Mouse (Mus musculus) mature B cell (primary cell): ENCODE data around the gene Irak4.

ENCODE experiments used
- in situ Hi-C: fragments of 300-500 bp; cut with MboI; formaldehyde crosslinking; loops from 2 replicates; pipeline ENCODE4 v1.14.3; 2019

Irak4 gene

GRCm38 (mm10) chr15:94558895-94559656 lies 15.6 kb downstream of the Irak4 start:
- in situ Hi-C loops: no loop called here

- in situ Hi-C loops: no loop called here
Measured at GRCm38 (mm10) chr15:94564909-94565308, 21.5 kb downstream of the Irak4 start.

GRCm38 (mm10) chr15:94565854-94566253 lies 22.4 kb downstream of the Irak4 start:
- in situ Hi-C loops: no loop called here

- in situ Hi-C loops: no loop called here
Measured at GRCm38 (mm10) chr15:94568496-94569182, 25.2 kb downstream of the Irak4 start.

- in situ Hi-C loops: no loop called here
Measured at GRCm38 (mm10) chr15:94571501-94571900, 28.1 kb downstream of the Irak4 start.

DNA sequence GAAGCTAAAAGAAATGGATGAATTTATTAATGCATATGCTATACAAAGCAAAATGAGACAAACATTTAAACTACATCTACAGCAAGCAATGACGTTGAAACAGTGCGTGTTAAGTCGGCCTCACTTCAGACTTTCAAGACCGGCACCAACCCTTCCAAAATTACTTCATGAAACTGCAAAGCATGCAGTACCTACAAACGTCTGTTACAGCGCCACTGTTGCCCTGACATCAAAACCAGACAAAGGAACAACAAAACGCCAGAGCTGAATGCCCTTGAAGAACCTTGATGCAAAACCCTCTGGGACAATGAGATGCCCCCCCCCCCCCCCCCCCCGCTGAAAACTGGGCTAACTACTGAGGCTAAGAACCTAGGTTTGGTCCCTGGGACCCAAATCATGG lies 29.3 kb downstream of the Irak4 start:
- in situ Hi-C loops: no loop called here

GRCm38 (mm10) chr15:94574566-94575268 lies 31.3 kb downstream of the Irak4 start:
- in situ Hi-C loops: no loop called here

GRCm38 (mm10) chr15:94582000-94582593 lies 38.7 kb downstream of the Irak4 start:
- in situ Hi-C loops: no loop called here

DNA sequence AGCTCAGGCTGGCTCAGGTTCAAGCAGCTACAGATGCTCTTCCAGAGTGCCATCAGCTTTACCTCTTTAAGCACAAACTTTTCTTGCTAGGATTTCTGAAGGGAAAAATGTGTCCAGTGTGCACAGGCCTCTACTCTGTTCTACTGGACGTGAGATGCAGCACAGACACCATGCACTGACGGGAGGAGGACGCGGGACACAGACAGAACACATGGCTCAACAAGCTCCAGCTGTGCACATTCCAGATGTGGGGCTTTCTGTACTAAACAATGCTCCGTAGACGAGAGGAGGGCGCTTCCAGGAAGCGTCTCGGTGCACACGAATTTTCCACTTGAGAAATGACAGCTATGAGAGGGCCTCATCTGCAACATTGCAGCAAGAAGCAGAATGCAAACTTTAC lies 39.7 kb downstream of the Irak4 start:
- in situ Hi-C loops: no loop called here

- in situ Hi-C loops: loop anchor here (5.0 kb wide), 1 partner anchor 37 kb away; no protein-coding TSS in a partner anchor
Measured at GRCm38 (mm10) chr15:94584738-94585137, 41.3 kb downstream of the Irak4 start.

GRCm38 (mm10) chr15:94587826-94588715 lies 44.6 kb downstream of the Irak4 start:
- in situ Hi-C loops: loop anchor here (5.0 kb wide), 1 partner anchor 41 kb away; no protein-coding TSS in a partner anchor

- in situ Hi-C loops: loop anchor here (5.0 kb wide), 1 partner anchor 42 kb away; no protein-coding TSS in a partner anchor
Measured at GRCm38 (mm10) chr15:94589219-94590075, 46.0 kb downstream of the Irak4 start, which contains the start of gene Twf1. Gene Twf1 (minus strand): TSS chr15:94589889.

DNA sequence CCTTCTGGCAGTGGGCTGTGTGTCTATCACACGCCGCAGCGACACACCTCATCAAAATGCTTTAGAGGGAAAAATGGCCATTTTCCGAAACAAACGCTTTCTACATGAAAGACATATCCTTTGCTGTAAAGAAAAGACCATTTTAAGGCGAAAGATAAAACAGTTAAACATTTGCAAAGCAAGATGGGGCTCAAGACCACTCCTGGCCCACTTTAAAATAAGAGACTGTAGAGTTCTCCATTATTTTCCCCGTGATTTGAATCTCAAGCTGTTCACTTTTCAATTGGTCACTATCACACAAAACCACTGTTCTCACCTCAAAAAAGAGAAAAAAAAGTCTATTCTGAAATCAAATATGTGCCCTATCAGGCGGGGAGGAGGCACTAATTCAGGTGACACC lies 46.6 kb downstream of the Irak4 start:
- in situ Hi-C loops: no loop called here

- in situ Hi-C loops: no loop called here
Measured at GRCm38 (mm10) chr15:94591356-94591755, 47.9 kb downstream of the Irak4 start.

DNA sequence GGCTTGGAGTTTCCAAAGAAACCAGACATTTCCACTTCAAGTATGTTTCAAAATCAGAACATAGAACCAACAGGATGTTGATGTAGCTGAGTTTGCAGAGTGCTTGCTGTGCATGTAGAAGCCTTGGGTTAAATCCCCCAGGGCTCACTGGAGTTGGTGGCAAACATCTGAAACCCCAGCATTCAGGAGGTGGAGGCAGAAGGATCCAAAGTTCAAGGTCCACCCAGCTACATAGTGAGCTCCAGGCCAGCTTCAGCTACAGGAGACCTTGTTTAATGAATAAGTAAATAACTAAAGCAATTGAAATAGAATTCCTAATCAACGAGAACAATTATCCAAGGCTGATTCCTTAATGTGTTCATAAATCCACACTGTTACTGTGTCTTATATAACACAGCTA lies 50.1 kb downstream of the Irak4 start:
- in situ Hi-C loops: no loop called here

- in situ Hi-C loops: no loop called here
Measured at GRCm38 (mm10) chr15:94600145-94600707, 56.8 kb downstream of the Irak4 start.

GRCm38 (mm10) chr15:94601339-94601738 lies 57.9 kb downstream of the Irak4 start:
- in situ Hi-C loops: no loop called here

DNA sequence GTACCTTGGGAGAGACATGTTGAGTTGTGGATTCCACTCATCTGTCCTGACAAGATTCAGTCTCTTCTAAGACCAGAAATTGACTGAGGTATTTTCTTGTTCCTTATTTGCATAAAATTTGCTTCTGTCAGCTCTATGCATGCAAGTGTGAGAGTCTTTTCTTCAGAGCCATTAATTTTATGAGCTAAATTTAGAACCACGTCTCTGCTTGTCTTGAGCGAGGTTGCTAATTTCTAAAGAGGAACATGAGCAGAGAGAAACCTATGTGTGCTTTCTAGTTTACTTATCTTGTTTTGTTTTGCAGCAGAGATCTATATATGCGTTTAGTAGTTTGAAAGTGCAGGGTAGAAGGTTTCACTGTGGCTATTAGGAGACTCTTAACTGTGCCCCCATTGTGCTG lies 59.0 kb downstream of the Irak4 start:
- in situ Hi-C loops: no loop called here

- in situ Hi-C loops: no loop called here
Measured at GRCm38 (mm10) chr15:94607768-94608167, 64.3 kb downstream of the Irak4 start.

DNA sequence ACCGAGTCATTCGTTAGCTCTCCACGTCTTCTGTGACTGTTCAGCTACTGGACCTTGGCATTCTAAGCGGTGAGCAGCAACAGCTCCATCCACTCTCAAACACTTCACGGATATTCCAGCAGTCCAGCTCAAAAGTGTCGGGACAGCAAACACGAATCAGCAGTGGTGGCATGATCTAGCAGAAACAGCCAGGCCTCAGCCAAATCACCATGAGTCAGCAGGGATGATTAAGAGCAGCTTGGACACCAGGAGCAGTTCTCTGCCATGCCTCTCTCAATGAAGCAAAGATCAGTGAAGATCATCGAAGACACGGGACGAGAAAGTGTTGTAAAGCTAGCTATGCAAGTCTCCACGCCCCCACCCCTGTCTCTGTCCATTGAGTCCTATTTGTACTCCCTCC lies 72.6 kb downstream of the Irak4 start:
- in situ Hi-C loops: no loop called here
